Mouse (Mus musculus): ENCODE measurements at regions not wholly inside any gene's neighbourhood (a gene's known extent, or its start where the extent isn't known, plus 50 kb on each side); places are given as distances from the start of the nearest gene placed in this dataset.

- no peak for DNase-seq (ENCODE audit: low spot score in 2 of 2)
Observed at GRCm38 (mm10) chr5:119944371-119944770, 111.9 kb downstream of the Tbx5 start.

GRCm38 (mm10) chr5:119948399-119948798 lies 115.9 kb downstream of the Tbx5 start:
- DNase-seq (ENCODE audit: low spot score in 2 of 2), result no peak

GRCm38 (mm10) chr5:119952085-119952484 lies 119.6 kb downstream of the Tbx5 start:
- DNase-seq (ENCODE audit: low spot score in 2 of 2), result no peak

DNA sequence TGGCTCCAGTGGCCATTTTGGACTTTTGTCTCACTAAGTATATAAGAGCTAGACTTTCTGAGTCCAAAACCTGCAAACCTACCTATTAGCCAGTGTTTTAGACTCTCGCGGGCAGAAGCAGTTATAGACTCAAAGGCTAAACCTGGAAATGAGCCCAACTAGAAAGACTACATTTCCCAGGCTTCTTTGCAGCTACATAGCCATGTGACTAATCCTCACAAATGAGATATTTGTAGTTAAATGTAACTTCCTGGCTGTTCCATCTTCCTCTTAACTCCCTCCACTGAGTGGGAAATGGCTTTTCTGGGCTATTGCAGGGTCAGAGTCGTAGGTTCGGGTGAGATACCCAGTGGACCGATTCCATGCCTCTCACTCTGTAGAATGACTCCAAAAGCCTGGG lies 120.7 kb downstream of the Tbx5 start:
- DNase-seq (ENCODE audit: low spot score in 2 of 2), result no peak

GRCm38 (mm10) chr5:119953811-119954566 lies 121.5 kb downstream of the Tbx5 start:
- DNase-seq (ENCODE audit: low spot score in 2 of 2), result no peak

DNA sequence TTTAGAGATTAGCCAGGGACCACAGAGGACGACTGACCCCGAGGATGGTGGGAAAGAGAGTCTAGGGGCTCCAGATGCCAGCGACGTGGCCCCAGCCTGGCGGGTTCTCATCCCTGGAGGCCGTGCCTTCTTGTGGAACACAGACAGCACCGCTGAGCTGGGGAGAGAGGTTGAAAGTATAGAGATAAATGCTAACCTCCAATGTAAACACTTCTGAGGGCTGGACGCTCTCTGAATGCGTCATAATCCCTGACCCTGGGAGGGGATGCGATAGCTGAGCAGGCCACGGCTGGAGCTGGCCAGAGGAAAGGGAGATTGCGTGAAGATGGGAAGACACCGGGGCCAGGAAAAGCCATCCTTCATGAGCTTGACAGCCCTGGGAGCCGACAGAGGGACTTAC lies 126.5 kb downstream of the Tbx5 start:
- DNase-seq (ENCODE audit: low spot score in 2 of 2), result no peak

- no peak for DNase-seq (ENCODE audit: low spot score in 2 of 2)
Observed at GRCm38 (mm10) chr5:119964751-119965150, 132.3 kb downstream of the Tbx5 start.

DNA sequence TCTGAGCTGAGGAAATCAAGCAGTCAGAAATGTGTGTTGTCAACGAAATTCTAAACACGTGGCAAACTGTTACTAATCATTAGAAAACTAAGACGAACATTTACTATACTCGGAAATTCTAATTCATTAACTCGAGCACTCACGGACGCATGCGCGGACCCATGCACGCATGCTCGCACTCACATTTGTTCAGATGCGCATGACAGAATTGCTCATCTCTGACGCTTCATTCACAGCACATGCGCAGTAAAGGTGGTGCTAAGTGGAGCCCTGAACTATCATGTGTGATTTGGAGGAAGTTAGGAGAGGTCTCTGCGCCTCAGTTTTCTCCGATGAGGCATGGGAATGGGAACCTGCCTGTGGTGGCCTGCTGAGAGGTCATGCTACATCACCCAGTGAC lies 138.8 kb downstream of the Tbx5 start:
- DNase-seq (ENCODE audit: low spot score in 2 of 2), result peak in 1 of 2 experiments; percentile 24

GRCm38 (mm10) chr5:119972802-119973437 lies 140.5 kb downstream of the Tbx5 start:
- DNase-seq (ENCODE audit: low spot score in 2 of 2), result peak in 1 of 2 experiments; percentile 36

DNA sequence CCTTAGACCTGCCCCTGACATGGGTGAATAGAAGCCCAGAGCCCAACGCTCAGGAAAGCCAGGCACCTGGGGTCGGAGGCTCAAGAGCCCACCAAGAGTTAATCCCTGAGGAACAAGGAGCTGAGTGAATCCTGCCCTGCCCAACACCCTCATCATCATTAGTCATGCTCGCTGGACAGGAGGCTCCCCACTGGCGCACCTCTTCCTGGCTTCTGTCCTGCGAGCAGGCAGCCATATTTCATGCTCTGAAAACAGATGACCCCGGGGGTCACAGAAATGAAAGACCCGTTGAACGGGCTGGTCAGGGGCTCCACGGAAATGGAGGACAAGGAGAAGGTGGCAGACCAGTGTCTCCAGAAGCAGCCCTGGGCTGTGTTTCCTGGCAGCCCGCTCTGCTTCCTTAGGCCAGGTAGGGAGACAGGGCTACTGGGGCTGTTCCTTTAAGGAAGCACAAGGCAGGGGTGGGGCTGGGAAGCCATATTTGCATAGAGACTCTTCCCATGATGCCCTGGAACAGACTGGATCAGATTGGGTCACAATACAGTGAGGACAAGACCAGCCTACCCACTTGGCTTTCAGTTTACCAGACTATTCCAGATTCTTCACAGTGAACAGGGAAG lies 138.1 kb upstream of the Rbm19 start:
- DNase-seq (ENCODE audit: low spot score in 2 of 2), result no peak

DNA sequence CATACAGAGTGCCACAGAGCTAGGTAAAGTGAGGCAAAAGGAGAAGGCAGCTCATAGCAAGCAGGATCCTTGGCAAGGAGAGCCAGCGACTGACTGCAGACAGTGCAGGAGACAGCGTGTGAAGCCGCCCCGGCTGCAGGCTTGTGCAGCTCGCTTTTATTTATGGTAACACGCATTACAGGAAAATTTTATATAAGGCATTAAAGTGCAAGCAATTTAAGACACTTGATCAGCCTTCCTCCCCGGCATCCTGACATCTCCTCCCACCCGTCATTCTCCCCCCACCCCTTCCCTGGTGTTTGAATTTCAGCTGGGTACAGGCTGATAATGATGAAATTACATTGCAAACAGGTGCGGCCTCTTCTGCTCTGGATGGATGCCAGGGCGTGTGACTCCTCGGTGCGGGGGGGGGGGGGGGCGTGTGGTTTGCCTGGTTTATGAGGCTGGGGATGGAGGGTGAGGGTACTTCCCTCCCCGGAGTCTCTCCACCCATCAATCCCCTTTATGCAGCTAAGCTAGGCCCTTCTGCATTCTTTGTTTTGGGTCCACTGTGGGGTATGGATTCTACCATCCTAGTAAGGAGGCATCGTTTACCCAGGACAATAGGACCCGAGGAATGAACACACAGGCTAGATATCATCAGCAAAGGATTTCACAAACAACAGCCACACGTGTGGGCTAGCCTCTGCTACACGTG lies 135.0 kb upstream of the Rbm19 start:
- peak; percentile 7 to 49 for DNase-seq (ENCODE audit: low spot score in 2 of 2)

DNA sequence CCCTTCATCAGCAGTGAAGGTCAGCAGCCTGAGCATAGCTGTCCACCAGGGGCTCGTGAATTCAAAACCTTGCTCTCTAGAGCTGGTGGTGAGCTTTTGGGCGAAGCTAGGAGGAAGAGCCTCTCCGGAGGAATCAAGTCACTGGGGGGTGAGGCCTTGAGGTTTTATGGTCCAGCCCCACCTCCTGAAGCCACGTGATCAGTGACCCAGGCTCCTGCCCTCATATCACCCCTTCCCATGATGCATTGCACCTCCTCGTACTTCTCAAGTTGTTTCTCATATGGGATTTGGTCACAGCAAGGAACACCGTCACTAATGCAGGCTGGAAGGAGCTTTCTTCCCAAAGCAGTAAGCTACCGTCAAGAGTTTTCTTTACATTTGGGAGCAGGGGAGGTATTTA lies 132.1 kb upstream of the Rbm19 start:
- DNase-seq (ENCODE audit: low spot score in 2 of 2), result no peak

DNA sequence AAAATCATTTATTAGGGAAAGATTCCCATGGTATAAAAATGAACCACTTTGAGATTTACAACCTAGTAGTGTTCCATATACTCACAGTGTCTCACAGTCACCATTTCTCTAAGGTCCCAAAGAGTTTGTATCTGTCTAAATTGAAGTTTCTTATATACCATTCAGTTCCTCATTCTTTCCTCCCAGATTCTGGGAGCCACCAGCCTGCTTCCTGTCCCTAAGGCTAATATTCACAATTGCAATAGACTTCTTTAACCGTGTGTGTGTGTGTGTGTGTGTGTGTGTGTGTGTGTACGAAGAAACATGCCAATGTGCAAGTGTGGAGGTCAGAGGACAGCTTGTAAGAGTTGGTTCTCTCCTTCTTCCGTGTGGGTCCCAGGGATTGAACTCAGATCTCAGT lies 124.1 kb upstream of the Rbm19 start:
- no peak for DNase-seq (ENCODE audit: low spot score in 2 of 2)

- DNase-seq (ENCODE audit: low spot score in 2 of 2), result no peak
Observed at GRCm38 (mm10) chr5:119995726-119996125, 120.5 kb upstream of the Rbm19 start.

DNA sequence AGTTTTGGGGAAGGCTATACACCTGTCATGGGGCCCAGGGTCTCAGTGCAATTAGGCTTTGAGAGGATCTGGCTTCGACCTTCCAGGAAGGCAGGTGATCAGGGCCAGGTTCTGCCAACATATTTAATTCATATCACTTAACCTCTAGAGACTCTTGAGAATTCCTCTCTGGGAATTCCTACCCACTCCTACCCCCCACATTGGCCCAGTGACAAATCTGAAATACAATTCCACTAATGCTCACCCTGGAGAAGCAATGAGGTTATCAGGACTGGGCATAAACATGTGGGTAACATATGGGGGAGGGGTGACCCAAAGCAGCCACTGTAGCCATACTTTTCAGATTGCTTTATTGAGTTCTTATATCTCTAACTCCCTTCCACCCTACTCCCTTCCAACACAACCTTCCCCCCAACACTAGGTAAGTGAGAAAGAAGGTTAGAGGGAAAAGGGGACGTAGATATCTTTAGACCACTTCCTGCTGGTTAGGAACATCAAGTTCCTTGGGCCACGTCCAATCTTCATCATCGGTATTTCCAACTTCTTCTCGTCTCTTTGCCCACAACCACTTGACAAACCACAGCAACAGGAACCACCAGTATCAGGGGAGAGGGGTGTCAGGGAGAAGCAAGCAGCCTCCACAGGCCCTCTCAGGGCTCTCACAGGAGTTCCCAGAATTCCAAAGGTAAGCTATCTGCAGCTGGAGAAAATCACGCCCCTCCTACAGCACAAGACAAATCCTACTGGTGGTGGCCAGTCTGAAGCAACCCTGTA lies 110.4 kb upstream of the Rbm19 start:
- DNase-seq (ENCODE audit: low spot score in 2 of 2), result no peak

DNA sequence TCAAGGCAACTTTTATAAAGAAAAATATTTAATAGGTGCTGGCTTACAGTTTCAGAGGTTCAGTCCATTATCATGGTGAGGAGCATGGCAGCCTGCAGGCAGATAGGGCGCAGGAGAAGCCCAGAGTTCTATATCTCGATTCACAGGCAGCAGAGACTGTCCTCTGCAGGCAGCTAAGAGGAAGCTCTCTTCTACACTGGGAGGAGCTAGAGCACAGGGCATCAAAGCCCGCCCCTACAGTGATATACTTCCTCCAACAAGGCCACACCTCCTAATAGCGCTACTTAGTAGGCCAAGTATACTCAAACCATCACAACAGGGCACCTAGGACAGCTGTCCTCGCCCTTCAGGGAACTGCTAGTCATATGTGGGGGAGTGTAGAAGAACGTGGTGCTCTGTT lies 108.5 kb upstream of the Rbm19 start:
- DNase-seq (ENCODE audit: low spot score in 2 of 2), result no peak

- no peak for DNase-seq (ENCODE audit: low spot score in 2 of 2)
Observed at GRCm38 (mm10) chr5:120008306-120008705, 108.0 kb upstream of the Rbm19 start.

DNA sequence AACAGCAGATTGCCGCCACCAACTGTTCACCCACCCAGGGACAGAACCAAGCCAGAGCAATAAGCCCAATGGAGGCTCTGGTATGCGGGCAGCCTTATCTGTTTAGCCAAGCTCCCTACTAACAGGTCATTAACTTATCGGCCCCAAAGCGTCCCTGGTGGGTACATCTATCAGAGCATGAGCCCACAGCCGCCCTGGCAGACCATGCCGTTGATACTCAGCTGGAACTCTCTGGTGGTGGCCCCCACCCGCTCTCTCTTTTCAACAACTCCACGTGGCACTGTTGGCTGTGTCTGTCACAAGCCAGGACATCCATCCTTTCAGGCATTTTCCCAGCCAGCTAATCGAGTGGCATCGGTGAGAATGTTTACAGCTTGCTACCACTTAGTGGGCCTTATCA lies 100.8 kb upstream of the Rbm19 start:
- DNase-seq (ENCODE audit: low spot score in 2 of 2), result no peak

DNA sequence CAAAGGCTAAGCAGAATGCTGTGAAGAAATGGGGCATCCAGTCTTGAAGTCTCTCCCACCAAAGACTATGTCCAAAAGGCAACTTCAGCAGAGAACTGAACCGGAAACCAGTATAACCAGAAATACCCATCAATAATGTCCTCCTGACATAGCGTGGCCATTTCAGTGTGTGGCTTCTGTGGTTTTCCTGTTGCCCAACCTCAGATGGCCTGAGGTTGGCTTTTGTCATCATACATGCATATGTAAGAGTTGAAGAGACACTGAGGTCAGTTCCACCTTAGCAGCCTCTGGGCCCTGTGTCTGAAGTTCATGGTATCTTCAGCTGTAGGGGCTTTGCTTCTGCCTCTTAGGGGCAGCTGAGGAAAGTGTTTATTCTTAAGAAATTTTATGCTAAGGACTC lies 98.1 kb upstream of the Rbm19 start:
- no peak for DNase-seq (ENCODE audit: low spot score in 2 of 2)

- no peak for DNase-seq (ENCODE audit: low spot score in 2 of 2)
Observed at GRCm38 (mm10) chr5:120020748-120021147, 95.5 kb upstream of the Rbm19 start.

- DNase-seq (ENCODE audit: low spot score in 2 of 2), result peak in 1 of 2 experiments; percentile 12
Observed at GRCm38 (mm10) chr5:120022276-120022675, 94.0 kb upstream of the Rbm19 start.

All from left cerebral cortex, adult 8-10 months (tissue).